Mouse (Mus musculus): ENCODE measurements around the gene Prrxl1. TPM values are rescaled to one million over a fixed set of nuclear protein-coding genes. Genes with fewer than 3 reads are reported as not detected.

Gene Prrxl1
- polyA plus RNA-seq, 1 experiment from 2014 or later, result 5.8 TPM

DNA sequence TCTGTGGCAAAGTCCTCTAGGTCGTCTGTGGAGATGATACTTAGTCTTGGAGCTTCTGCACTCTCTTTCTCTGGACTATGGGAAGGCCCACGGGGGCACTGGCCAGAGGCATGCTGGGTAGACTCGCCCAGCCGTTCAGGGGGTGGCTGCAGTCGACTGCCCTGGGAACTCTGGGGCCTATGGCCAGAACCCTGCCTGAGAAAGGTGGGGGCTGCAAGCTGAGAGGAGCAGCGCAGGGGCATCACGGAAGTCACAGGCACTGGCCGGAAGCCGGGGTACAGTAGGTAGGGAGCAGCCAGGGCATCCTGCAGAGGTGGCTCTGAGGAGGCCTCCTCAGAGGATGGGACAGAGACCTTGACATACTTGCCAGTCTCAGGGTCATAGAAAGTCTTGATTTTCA, 60.6 kb downstream of the Prrxl1 start:
- H3K9me3 ChIP-seq (ENCODE audit: control insufficient read depth, low read length), result no peaks in the 10 kb centered on the region
- H3K27ac ChIP-seq (replicated peaks; ENCODE audit: low read depth, low read length), result no peak overlapping the region
- ATAC-seq (ENCODE audit: low read depth), result no peak
- H3K9ac ChIP-seq (ENCODE audit: low read depth, low read length), result no peak overlapping the region
- no peaks in the 10 kb centered on the region for H3K27me3 ChIP-seq (replicated peaks; ENCODE audit: control insufficient read depth, insufficient read depth, low read length)
- no peaks in the 10 kb centered on the region for H3K36me3 ChIP-seq (ENCODE audit: control insufficient read depth, insufficient read depth, low read length)
- no peak overlapping the region for H3K4me3 ChIP-seq (ENCODE audit: low read depth, low read length)
- H3K4me1 ChIP-seq (ENCODE audit: control insufficient read depth, insufficient read depth, low read length), result no peaks in the 10 kb centered on the region
- WGBS, result 82% methylated on average over 9 of the region's 9 CpGs
- DNase-seq (ENCODE audit: low spot score), result no peak
- H3K4me2 ChIP-seq (ENCODE audit: low read depth, low read length), result no peak overlapping the region

DNA sequence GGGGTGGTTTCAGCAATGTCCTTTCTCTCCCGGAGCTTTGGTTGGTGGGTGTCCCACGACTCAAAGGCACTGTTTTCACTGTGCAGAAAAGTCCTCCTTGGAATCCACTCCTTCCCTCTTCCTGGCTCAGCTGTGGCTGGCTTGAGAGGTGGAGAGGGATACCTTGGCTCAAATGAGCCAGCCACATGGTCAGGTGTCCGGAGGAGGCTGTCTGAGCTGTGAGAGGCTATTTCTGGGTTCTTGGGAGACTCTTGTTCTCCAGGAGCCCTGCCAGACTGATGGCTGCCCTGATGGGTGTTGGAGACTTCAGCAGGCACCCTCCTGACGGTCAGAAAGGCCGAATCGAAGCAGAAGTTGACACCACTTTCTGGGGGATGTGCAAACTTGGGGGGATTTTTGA, 63.9 kb downstream of the Prrxl1 start:
- no peak overlapping the region for H3K9ac ChIP-seq (ENCODE audit: low read depth, low read length)
- H3K4me3 ChIP-seq (ENCODE audit: low read depth, low read length), result no peak overlapping the region
- DNase-seq (ENCODE audit: low spot score), result no peak
- H3K9me3 ChIP-seq (ENCODE audit: control insufficient read depth, low read length), result no peaks in the 10 kb centered on the region
- ATAC-seq (ENCODE audit: low read depth), result no peak
- no peak overlapping the region for H3K4me2 ChIP-seq (ENCODE audit: low read depth, low read length)
- no peak overlapping the region for H3K27ac ChIP-seq (replicated peaks; ENCODE audit: low read depth, low read length)
- H3K4me1 ChIP-seq (ENCODE audit: control insufficient read depth, insufficient read depth, low read length), result no peaks in the 10 kb centered on the region
- WGBS, result 88% methylated on average over 6 of the region's 6 CpGs
- no peaks in the 10 kb centered on the region for H3K36me3 ChIP-seq (ENCODE audit: control insufficient read depth, insufficient read depth, low read length)
- H3K27me3 ChIP-seq (replicated peaks; ENCODE audit: control insufficient read depth, insufficient read depth, low read length), result no peaks in the 10 kb centered on the region

DNA sequence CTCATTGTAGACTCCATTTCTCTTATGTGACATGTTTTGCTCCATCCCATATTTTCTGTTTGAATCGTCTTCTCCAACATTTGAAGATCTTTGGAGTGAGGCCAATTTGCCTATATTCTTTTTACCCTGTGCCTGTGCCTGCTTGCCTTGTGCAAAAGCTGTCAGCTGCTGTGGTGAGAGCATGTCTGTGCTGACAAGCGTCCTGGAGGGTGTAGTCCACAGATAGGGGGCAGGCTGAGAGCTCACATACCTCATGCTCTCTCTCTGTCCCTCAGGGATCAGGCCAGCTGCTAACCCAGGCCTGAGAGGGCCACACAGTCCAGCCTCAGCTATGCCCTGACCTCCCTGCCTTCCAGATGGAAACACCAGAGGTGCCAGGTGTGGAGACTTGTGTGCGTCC, 74.0 kb downstream of the Prrxl1 start:
- Histone ChIP-seq H3K9ac (ENCODE audit: low read depth, low read length) (no peak overlapping the region), H3K4me2 (ENCODE audit: low read depth, low read length) (no peak overlapping the region), H3K36me3 (ENCODE audit: control insufficient read depth, insufficient read depth, low read length) (no peaks in the 10 kb centered on the region), H3K27me3 (replicated peaks; ENCODE audit: control insufficient read depth, insufficient read depth, low read length) (no peaks in the 10 kb centered on the region), H3K27ac (replicated peaks; ENCODE audit: low read depth, low read length) (no peak overlapping the region), H3K4me3 (ENCODE audit: low read depth, low read length) (no peak overlapping the region), H3K9me3 (ENCODE audit: control insufficient read depth, low read length) (no peaks in the 10 kb centered on the region), H3K4me1 (ENCODE audit: control insufficient read depth, insufficient read depth, low read length) (no peaks in the 10 kb centered on the region)
- ATAC-seq (ENCODE audit: low read depth) (peak; percentile 55; the same call in 1 of the 2 replicates), DNase-seq (ENCODE audit: low spot score) (peak; percentile 70)
- 51% methylated on average over 3 of the region's 3 CpGs for WGBS

DNA sequence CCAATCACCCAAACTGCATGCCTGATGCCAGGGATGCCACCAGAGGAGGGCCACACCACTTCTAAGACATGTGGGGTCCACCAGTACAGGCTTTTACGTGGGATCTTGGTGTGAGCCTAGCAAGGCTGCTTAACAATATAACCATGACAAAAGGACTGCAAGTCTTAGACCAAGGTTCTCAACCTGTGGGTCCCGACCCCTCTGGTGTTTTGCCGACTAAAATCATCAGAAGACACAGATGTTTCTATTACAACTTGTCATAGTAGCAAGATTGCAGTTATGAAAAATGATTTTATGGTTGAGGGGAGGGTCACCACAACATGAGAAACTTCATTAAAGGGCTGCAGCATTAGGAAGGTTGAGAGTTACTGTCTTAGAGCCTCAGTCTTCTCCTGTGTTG, 79.4 kb downstream of the Prrxl1 start:
- Histone ChIP-seq H3K4me1 (ENCODE audit: control insufficient read depth, insufficient read depth, low read length) (no peaks in the 10 kb centered on the region; the same call in 1 of the 2 replicates), H3K27ac (replicated peaks; ENCODE audit: low read depth, low read length) (no peak overlapping the region), H3K4me2 (ENCODE audit: low read depth, low read length) (no peak overlapping the region), H3K9me3 (ENCODE audit: control insufficient read depth, low read length) (no peaks in the 10 kb centered on the region), H3K9ac (ENCODE audit: low read depth, low read length) (no peak overlapping the region), H3K4me3 (ENCODE audit: low read depth, low read length) (no peak overlapping the region), H3K36me3 (ENCODE audit: control insufficient read depth, insufficient read depth, low read length) (no peaks in the 10 kb centered on the region), H3K27me3 (replicated peaks; ENCODE audit: control insufficient read depth, insufficient read depth, low read length) (no peaks in the 10 kb centered on the region)
- ATAC-seq (ENCODE audit: low read depth), result no peak
- WGBS, result 64% methylated on average over 3 of the region's 3 CpGs
- no peak for DNase-seq (ENCODE audit: low spot score)

DNA sequence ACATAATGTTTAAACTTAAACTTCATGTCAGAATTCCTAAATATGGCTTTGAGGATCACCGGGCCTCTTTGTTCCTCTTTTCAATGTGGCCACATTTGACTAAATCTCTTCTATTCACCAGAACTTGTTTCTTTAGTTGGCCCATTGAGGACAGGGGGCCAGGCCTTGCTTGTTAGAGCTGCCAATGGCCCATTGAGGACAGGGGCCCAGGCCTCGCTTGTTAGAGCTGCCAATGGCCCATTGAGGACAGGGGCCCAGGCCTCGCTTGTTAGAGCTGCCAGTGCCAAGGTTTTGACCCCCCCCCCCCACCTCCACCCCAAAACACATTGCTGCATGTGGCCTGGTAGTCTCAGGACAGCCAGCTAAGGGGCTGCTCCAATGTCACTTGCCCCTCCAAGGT, 82.4 kb downstream of the Prrxl1 start:
- H3K9ac ChIP-seq (ENCODE audit: low read depth, low read length), result no peak overlapping the region
- no peaks in the 10 kb centered on the region for H3K27me3 ChIP-seq (replicated peaks; ENCODE audit: control insufficient read depth, insufficient read depth, low read length)
- no peaks in the 10 kb centered on the region for H3K36me3 ChIP-seq (ENCODE audit: control insufficient read depth, insufficient read depth, low read length)
- no peak overlapping the region for H3K27ac ChIP-seq (replicated peaks; ENCODE audit: low read depth, low read length)
- no peak overlapping the region for H3K4me3 ChIP-seq (ENCODE audit: low read depth, low read length)
- no peaks in the 10 kb centered on the region for H3K9me3 ChIP-seq (ENCODE audit: control insufficient read depth, low read length)
- DNase-seq (ENCODE audit: low spot score) (no peak), ATAC-seq (ENCODE audit: low read depth) (no peak)
- H3K4me2 ChIP-seq (ENCODE audit: low read depth, low read length), result no peak overlapping the region
- WGBS, result 95% methylated on average over 3 of the region's 3 CpGs
- H3K4me1 ChIP-seq (ENCODE audit: control insufficient read depth, insufficient read depth, low read length), result no peaks in the 10 kb centered on the region; the same call in none of the 2 replicates

DNA sequence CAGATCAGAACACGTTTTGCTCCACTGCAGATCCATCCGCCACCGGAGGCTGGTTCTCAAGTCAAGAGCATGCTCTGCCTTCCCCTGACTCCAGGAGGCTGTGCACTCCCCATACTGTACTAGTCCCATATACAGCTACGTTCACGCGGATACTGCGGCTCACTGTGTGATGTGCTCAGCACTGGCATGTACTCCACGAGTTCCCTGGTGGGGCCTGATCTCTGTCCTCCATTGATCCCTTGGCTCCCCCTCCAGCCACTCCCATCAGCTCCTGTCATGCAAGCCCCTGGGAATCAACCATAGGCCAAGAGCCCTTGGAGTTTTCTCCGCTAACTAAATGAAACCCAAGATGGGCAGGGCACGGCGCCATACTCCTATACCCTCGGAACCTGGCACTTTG, 83.3 kb downstream of the Prrxl1 start:
- no peaks in the 10 kb centered on the region for H3K36me3 ChIP-seq (ENCODE audit: control insufficient read depth, insufficient read depth, low read length)
- no peak overlapping the region for H3K27ac ChIP-seq (replicated peaks; ENCODE audit: low read depth, low read length)
- no peak overlapping the region for H3K4me3 ChIP-seq (ENCODE audit: low read depth, low read length)
- H3K9ac ChIP-seq (ENCODE audit: low read depth, low read length), result no peak overlapping the region
- WGBS, result 91% methylated on average over 12 of the region's 12 CpGs
- no peak for DNase-seq (ENCODE audit: low spot score)
- ATAC-seq (ENCODE audit: low read depth), result no peak
- H3K27me3 ChIP-seq (replicated peaks; ENCODE audit: control insufficient read depth, insufficient read depth, low read length), result no peaks in the 10 kb centered on the region
- H3K4me2 ChIP-seq (ENCODE audit: low read depth, low read length), result no peak overlapping the region
- no peaks in the 10 kb centered on the region; the same call in none of the 2 replicates for H3K4me1 ChIP-seq (ENCODE audit: control insufficient read depth, insufficient read depth, low read length)
- H3K9me3 ChIP-seq (ENCODE audit: control insufficient read depth, low read length), result no peaks in the 10 kb centered on the region

DNA sequence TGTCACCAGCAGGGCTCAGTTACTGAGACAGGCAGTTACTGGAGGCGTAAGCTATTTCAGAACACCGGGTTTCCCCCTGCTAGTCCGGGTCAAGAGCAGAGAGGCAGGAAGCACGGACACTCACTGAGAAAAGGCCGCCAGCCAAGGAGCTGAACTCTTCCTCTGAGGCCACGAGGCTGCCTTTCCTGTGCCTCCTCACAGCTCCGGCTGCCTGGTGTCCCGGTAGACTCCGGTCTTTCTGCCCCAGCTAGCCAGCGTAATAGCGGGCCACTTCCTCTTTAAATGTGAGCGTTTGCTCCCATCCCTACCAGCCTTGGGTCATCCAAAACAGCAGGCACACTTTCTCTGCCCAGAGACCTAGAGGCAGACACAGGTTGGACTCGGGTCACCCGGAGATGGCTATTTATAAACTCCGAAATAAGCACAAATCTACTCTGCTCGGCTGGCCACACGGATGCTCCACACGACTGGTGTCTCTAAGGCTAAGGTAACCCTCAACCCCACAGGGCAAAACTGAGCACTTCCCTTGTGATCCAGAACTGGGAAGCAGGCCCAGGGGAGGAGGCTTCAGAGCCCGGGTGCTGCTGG, 84.1 kb downstream of the Prrxl1 start:
- no peaks in the 10 kb centered on the region for H3K36me3 ChIP-seq (ENCODE audit: control insufficient read depth, insufficient read depth, low read length)
- DNase-seq (ENCODE audit: low spot score), result peak; percentile 46
- H3K27ac ChIP-seq (replicated peaks; ENCODE audit: low read depth, low read length), result no peak overlapping the region
- H3K4me3 ChIP-seq (ENCODE audit: low read depth, low read length), result no peak overlapping the region
- WGBS, result 26% methylated on average over 19 of the region's 19 CpGs
- no peaks in the 10 kb centered on the region for H3K9me3 ChIP-seq (ENCODE audit: control insufficient read depth, low read length)
- peak overlapping the region; percentile 28; the same call in 1 of the 2 replicates for H3K9ac ChIP-seq (ENCODE audit: low read depth, low read length)
- no peaks in the 10 kb centered on the region; the same call in none of the 2 replicates for H3K4me1 ChIP-seq (ENCODE audit: control insufficient read depth, insufficient read depth, low read length)
- peak overlapping the region; percentile 1; the same call in 1 of the 2 replicates for H3K4me2 ChIP-seq (ENCODE audit: low read depth, low read length)
- ATAC-seq (ENCODE audit: low read depth), result no peak; the same call in 1 of the 2 replicates
- no peaks in the 10 kb centered on the region for H3K27me3 ChIP-seq (replicated peaks; ENCODE audit: control insufficient read depth, insufficient read depth, low read length)

DNA sequence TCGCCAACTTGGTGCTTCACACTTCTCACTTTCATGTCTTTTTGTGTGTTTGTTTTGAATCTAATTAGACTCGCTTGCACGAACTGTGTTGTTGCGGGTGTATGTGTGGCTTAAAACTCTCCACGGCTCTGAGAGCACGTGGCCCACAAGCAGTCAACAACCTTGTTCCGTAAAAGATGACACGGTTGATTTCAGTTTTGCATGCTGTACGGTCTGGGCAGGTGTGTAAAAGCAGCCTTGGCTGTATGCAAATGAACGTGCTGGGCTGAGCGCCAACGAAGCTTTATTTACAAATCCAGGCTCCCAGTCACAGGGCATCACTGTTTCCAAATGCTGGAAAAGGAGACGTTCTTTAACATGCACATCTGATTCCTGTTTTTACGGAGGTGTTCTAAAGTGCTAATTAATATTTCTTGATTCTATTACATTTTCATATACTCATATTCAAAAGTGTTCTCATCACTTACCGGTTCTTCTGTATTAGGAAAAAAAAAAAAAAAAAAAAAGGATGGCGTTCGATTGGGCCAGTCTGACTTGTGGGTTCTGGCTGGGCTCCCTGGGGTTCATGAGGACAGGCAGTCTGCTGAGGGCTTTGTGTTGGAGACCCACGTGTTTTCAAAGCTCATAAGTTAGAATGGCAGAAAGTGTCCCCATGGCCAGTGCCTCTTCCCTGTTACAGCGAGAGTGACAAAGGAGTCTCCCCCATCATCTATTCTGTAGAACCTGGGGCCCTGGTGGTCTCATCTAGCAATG, 85.0 kb downstream of the Prrxl1 start:
- 0 out of 2 replicates have a peak overlapping the region, but pooled peaks have one; percentile 1 for H3K4me2 ChIP-seq (ENCODE audit: low read depth, low read length)
- WGBS, result 41% methylated on average over 19 of the region's 19 CpGs
- H3K27ac ChIP-seq (replicated peaks; ENCODE audit: low read depth, low read length), result no peak overlapping the region
- DNase-seq (ENCODE audit: low spot score), result peak; percentile 86
- no peak overlapping the region for H3K4me3 ChIP-seq (ENCODE audit: low read depth, low read length)
- no peaks in the 10 kb centered on the region; the same call in none of the 2 replicates for H3K4me1 ChIP-seq (ENCODE audit: control insufficient read depth, insufficient read depth, low read length)
- no peaks in the 10 kb centered on the region for H3K9me3 ChIP-seq (ENCODE audit: control insufficient read depth, low read length)
- H3K9ac ChIP-seq (ENCODE audit: low read depth, low read length), result no peak overlapping the region
- ATAC-seq (ENCODE audit: low read depth), result peak; percentile 68
- H3K27me3 ChIP-seq (replicated peaks; ENCODE audit: control insufficient read depth, insufficient read depth, low read length), result no peaks in the 10 kb centered on the region
- no peaks in the 10 kb centered on the region for H3K36me3 ChIP-seq (ENCODE audit: control insufficient read depth, insufficient read depth, low read length)
